Mouse (Mus musculus): ENCODE results near the gene Nubp2. TPM values are rescaled to one million over a fixed set of nuclear protein-coding genes. Genes with fewer than 3 reads are reported as not detected.

Gene Nubp2
- polyA plus RNA-seq (2017; shearing (Covaris generic)), result 100 to 1,000 TPM; 110 to 137 TPM

DNA sequence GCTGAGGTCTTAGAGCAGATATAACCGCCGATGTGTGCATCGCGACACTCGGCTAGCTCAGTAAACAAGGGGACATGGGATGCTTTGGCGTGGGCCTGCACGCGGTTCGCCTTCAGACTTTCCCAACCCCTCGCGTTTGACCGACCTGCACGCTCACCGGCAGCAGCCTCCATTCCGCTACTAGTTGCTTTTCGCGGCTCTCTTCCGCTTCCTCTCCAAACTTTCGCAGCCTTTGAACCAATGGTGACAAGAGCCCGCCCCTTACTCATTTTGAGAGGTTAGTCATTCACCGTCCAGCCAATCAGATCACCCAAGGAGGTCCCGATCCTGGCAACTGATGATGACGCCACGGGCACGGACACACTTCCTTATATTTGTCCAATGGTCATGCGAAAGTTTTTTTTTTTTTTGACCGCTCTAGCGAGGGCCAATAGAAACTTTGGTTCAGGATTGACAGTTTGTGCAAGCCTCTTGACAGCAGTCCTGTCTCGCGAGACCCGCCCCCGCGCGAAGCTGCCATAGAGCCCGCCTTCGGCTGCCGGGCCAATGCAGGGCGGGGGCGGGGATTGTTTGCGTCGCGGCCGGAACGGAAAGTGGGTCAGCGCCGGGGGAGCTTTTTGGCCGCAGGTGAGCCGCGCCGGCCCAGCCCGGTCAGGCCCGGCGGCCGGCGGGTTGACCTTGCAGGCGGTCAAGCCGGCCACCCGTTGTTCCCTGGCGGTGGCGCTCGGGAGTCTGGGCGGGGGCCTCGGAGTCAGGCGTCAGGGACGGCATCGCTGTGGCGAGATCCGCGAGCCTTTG, at the start of gene Nubp2, which contains the start of gene Spsb3:
TSS of gene Nubp2 (minus strand) at position 216 of the 798 bp plus-strand sequence.
TSS of gene Spsb3 (plus strand) at position 510 of the 798 bp plus-strand sequence.

DNA sequence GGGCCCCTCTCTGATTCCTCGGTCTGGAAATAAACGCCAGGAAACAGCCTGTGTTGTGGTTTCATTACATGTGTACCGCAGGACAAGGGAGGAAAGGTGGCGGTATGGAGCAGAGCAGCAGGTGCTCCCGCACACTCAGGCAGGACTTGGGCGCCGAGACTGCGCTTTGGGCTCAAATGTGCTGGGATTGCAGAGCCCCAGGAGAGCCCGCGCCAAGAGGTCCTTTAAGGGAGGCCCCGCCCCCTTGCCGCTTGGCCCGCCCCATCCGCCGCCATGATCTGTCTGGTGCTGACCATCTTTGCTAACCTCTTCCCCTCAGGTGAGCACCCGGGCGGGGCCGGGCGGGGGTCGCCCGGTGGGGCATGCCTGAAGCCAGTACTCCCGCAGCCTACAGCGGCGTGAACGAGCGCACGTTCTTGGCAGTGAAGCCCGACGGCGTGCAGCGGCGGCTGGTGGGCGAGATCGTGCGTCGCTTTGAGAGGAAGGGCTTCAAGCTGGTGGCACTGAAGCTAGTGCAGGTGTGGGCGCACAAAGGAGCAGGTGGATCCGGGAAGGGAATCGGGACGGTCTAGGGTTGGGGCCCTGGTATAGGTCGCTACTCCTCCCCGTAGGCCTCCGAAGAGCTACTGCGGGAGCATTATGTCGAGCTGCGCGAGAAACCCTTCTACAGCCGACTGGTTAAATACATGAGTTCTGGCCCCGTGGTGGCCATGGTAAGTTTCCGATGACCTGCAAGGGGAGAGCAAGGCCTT, 10.3 kb upstream of the Nubp2 start, which contains the start of gene Nme3:
TSS of gene Nme3 (plus strand) at position 260 of the 752 bp plus-strand sequence.

DNA sequence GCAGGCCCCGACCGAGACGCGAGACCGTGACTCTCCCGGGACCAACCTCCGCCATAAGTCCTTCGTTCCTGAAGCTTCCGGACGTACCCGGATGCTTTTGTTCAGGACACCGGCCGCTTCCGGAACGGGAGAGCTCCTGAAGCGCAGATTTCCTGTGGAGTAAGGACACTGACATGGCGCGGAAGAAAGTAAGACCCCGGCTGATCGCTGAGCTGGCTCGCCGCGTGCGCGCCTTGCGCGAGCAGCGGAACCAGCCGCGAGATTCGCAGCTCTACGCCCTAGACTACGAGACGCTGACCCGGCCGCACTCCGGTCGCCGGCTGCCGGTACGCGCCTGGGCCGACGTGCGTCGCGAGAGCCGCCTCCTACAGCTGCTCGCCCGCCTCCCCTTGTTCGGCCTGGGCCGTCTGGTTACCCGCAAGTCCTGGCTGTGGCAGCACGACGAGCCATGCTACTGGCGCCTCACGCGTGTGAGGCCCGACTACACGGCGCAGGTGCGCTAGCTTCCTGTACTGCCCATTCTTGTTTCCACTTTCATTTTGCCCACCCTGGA, 8.9 kb upstream of the Nubp2 start, which contains the start of the genes Eme2 and Mrps34:
TSS of gene Eme2 (minus strand) at position 93 of the 553 bp plus-strand sequence.
TSS of gene Mrps34 (plus strand) at position 122 of the 553 bp plus-strand sequence.

DNA sequence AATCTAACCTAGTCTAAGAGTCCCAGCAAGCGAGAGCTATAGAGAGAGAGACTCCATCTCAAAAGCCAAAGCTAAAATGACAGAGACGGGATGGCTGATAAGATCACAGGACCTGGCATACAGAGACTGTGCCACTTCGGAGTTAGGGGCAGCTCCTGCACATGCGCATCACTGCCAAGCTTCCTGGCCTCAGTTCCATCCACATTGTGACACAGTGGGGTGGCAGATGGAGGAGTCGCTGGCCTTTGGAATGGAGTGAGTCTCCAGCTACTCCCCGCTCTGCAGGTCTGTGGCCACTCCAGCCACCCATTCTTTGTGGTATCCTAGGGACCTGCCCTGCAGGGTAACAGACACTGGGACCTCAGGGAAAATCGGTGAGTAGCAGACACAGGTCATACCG, 20.4 kb downstream of the Nubp2 start, which contains the start of gene Igfals:
TSS of gene Igfals (plus strand) at position 222 of the 400 bp plus-strand sequence.

DNA sequence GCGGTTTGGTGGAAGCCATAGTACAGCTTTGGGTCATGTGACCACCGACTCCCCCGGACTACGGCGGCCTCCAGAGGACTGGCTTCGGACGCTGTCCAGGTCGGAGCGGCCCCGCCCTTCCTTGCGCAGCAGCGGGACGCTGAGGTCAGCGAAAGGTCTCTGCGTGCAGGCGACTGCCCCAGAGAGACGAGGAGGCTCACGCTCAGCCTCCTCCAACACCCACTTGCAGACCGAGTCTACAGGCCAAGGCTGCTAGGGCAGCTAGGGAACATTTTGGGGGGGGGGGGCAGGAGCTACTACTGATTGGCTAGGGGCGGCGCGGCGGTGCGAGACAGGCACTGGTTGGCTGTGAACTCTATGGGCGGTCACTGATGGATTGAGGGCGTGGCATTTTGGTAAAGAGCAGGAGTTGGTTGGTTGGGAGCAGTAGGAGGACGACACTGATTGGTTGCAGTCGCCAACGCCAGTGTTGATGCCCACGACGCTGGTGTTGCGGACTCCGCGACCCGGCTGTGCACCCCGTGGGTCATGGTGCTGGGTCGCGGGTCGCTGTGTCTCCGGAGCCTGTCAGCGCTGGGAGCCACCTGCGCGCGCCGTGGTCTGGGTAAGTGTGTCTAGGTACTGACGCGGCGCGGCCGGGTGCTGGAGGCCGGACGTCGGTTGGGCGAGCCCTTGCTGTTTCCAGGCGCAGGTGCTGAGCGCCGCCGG, 35.9 kb downstream of the Nubp2 start, which contains the start of gene Fahd1:
TSS of gene Fahd1 (minus strand) at position 300 of the 708 bp plus-strand sequence.

DNA sequence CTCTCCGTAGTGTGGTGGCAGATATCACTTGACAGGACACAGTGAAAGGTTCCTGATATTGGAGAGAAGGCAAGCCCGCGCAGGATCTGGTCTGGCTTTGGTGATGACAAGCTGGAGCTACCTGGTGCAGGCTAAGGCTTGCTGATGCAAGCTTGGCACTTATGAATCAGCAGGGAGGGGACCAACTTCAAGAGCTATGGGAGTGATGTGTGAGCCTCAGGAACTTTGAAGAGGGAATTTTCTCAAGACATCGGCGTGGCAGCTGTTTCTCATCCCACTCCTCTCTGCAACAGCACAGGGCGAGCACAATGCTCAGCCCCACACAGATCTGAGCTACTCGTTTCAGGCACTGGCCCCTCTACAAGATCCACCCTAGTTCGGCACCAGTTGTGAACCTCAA, 46.3 kb downstream of the Nubp2 start, which contains the start of gene Hagh:
TSS of gene Hagh (plus strand) at position 302 of the 400 bp plus-strand sequence.

Other genes with a start within 250 kb of the Nubp2 start
- under 1 TPM in 1 of 2 experiments, not detected in 1; 0.45 TPM for gene Slc9a3r2, start 236.0 kb downstream of the Nubp2 start, polyA plus RNA-seq (2017; shearing (Covaris generic))
- gene Npw, start 227.9 kb downstream of the Nubp2 start, polyA plus RNA-seq (2017; shearing (Covaris generic)), result under 1 TPM in 1 of 2 experiments, not detected in 1; 0.35 TPM
- 10 to 100 TPM; 14.7 to 16.2 TPM for gene Zfp598, start 216.7 kb downstream of the Nubp2 start, polyA plus RNA-seq (2017; shearing (Covaris generic))
- 1 to 10 TPM in 1 of 2 experiments, under 1 TPM in 1; 0.92 to 1.0 TPM for gene Syngr3, start 196.4 kb downstream of the Nubp2 start, polyA plus RNA-seq (2017; shearing (Covaris generic))
- 10 to 100 TPM; 34.1 to 41.6 TPM for gene Gfer, start 190.2 kb downstream of the Nubp2 start, polyA plus RNA-seq (2017; shearing (Covaris generic))
- 1 to 10 TPM; 1.3 to 1.4 TPM for gene Noxo1, start 190.1 kb downstream of the Nubp2 start, polyA plus RNA-seq (2017; shearing (Covaris generic))
- gene Tbl3, start 178.7 kb downstream of the Nubp2 start, polyA plus RNA-seq (2017; shearing (Covaris generic)), result 10 to 100 TPM; 50.5 to 56.8 TPM
- gene Rnf151, start 168.3 kb downstream of the Nubp2 start, polyA plus RNA-seq (2017; shearing (Covaris generic)), result under 1 TPM; 0.18 to 0.50 TPM
- gene Rps2, start 168.2 kb downstream of the Nubp2 start, polyA plus RNA-seq (2017; shearing (Covaris generic)), result 1,000 to 10,000 TPM in 1 of 2 experiments, 100 to 1,000 TPM in 1; 636 to 1,022 TPM
- 100 to 1,000 TPM; 191 to 287 TPM for gene Ndufb10, start 161.9 kb downstream of the Nubp2 start, polyA plus RNA-seq (2017; shearing (Covaris generic))
- gene Rpl3l, start 158.5 kb downstream of the Nubp2 start, polyA plus RNA-seq (2017; shearing (Covaris generic)), result under 1 TPM; 0.16 to 0.18 TPM
- gene Msrb1, start 149.7 kb downstream of the Nubp2 start, polyA plus RNA-seq (2017; shearing (Covaris generic)), result 10 to 100 TPM; 20.5 to 22.6 TPM
- not detected for gene Hs3st6, start 133.4 kb downstream of the Nubp2 start, polyA plus RNA-seq (2017; shearing (Covaris generic))
- gene Meiob, start 82.1 kb downstream of the Nubp2 start, polyA plus RNA-seq (2017; shearing (Covaris generic)), result not detected
- 10 to 100 TPM; 31.4 to 43.7 TPM for gene Hagh, start 46.2 kb downstream of the Nubp2 start, polyA plus RNA-seq (2017; shearing (Covaris generic))
- 1 to 10 TPM; 2.1 to 2.5 TPM for gene Fahd1, start 36.0 kb downstream of the Nubp2 start, polyA plus RNA-seq (2017; shearing (Covaris generic))
- not detected for gene Igfals, start 20.4 kb downstream of the Nubp2 start, polyA plus RNA-seq (2017; shearing (Covaris generic))
- 10 to 100 TPM; 55.8 to 76.0 TPM for gene Spsb3, start 294 bp upstream of the Nubp2 start, polyA plus RNA-seq (2017; shearing (Covaris generic))
- 10 to 100 TPM; 35.1 to 39.1 TPM for gene Eme2, start 8.7 kb upstream of the Nubp2 start, polyA plus RNA-seq (2017; shearing (Covaris generic))
- 100 to 1,000 TPM in 1 of 2 experiments, 10 to 100 TPM in 1; 86.5 to 135 TPM for gene Mrps34, start 8.8 kb upstream of the Nubp2 start, polyA plus RNA-seq (2017; shearing (Covaris generic))
- gene Nme3, start 10.2 kb upstream of the Nubp2 start, polyA plus RNA-seq (2017; shearing (Covaris generic)), result 10 to 100 TPM; 51.3 to 58.1 TPM
- gene Mapk8ip3, start 50.6 kb upstream of the Nubp2 start, polyA plus RNA-seq (2017; shearing (Covaris generic)), result 10 to 100 TPM; 30.5 to 33.8 TPM
- gene Jpt2, start 74.3 kb upstream of the Nubp2 start, polyA plus RNA-seq (2017; shearing (Covaris generic)), result 10 to 100 TPM; 29.2 to 35.8 TPM
- gene Cramp1l, start 129.4 kb upstream of the Nubp2 start, polyA plus RNA-seq (2017; shearing (Covaris generic)), result 10 to 100 TPM in 1 of 2 experiments, 1 to 10 TPM in 1; 7.4 to 11.0 TPM
- gene Ift140, start 129.7 kb upstream of the Nubp2 start, polyA plus RNA-seq (2017; shearing (Covaris generic)), result 10 to 100 TPM; 13.6 to 14.1 TPM
- 1 to 10 TPM in 1 of 2 experiments, under 1 TPM in 1; 0.91 to 1.0 TPM for gene Tmem204, start 197.2 kb upstream of the Nubp2 start, polyA plus RNA-seq (2017; shearing (Covaris generic))
- gene Telo2, start 229.6 kb upstream of the Nubp2 start, polyA plus RNA-seq (2017; shearing (Covaris generic)), result 10 to 100 TPM; 18.6 to 21.5 TPM
- under 1 TPM in 1 of 2 experiments, not detected in 1; 0.33 TPM for gene Ptx4, start 234.4 kb upstream of the Nubp2 start, polyA plus RNA-seq (2017; shearing (Covaris generic))
- gene Clcn7, start 247.0 kb upstream of the Nubp2 start, polyA plus RNA-seq (2017; shearing (Covaris generic)), result 10 to 100 TPM; 26.5 to 27.8 TPM

Measured in activated CD4-positive, CD25-positive, alpha-beta regulatory T cell (primary cell).